Mouse (Mus musculus) layer of hippocampus, postnatal 36 days (tissue): ENCODE measurements around the gene Arrb1. TPM values are rescaled to one million over a fixed set of nuclear protein-coding genes. Genes with fewer than 3 reads are reported as not detected.

Source experiments
- DNase-seq, 2 experiments: peaks; one replicate each; pipeline ENCODE4 v3.0.0; 2022
- total RNA-seq, 2 experiments: library from RNA; stranded (reverse); gene quantifications; 2 replicates each; pipeline ENCODE4 v1.2.3; 2021

Gene Arrb1
- total RNA-seq, 2 experiments from 2014 or later: 131 to 145 TPM

GRCm38 (mm10) chr7:99538421-99538820 lies 3.2 kb downstream of the Arrb1 start:
- DNase-seq: no peak

GRCm38 (mm10) chr7:99539201-99539891 lies 4.1 kb downstream of the Arrb1 start:
- DNase-seq: peak in 1 of 2 experiments; percentile 61

- DNase-seq: no peak
These were observed 4.8 kb downstream of the Arrb1 start for GRCm38 (mm10) chr7:99540016-99540415.

GRCm38 (mm10) chr7:99541204-99541603 lies 5.9 kb downstream of the Arrb1 start:
- no peak for DNase-seq

GRCm38 (mm10) chr7:99544272-99544671 lies 9.0 kb downstream of the Arrb1 start:
- peak in 1 of 2 experiments; percentile 59 for DNase-seq

GRCm38 (mm10) chr7:99545885-99546745 lies 10.8 kb downstream of the Arrb1 start:
- peak; percentile 53 to 57 for DNase-seq

GRCm38 (mm10) chr7:99547584-99548487 lies 12.6 kb downstream of the Arrb1 start:
- DNase-seq: no peak

- DNase-seq: no peak
These were observed 14.4 kb downstream of the Arrb1 start for GRCm38 (mm10) chr7:99549668-99550067.

- no peak for DNase-seq
These were observed 16.4 kb downstream of the Arrb1 start for GRCm38 (mm10) chr7:99551623-99552022.

- no peak for DNase-seq
These were observed 18.1 kb downstream of the Arrb1 start for GRCm38 (mm10) chr7:99553222-99553884.

GRCm38 (mm10) chr7:99553885-99554269 lies 18.6 kb downstream of the Arrb1 start:
- no peak for DNase-seq

- peak; percentile 77 to 78 for DNase-seq
These were observed 20.6 kb downstream of the Arrb1 start for GRCm38 (mm10) chr7:99555862-99556261.

- DNase-seq: no peak
These were observed 23.8 kb downstream of the Arrb1 start for GRCm38 (mm10) chr7:99559091-99559490.

GRCm38 (mm10) chr7:99562478-99562877 lies 27.2 kb downstream of the Arrb1 start:
- peak in 1 of 2 experiments; percentile 49 for DNase-seq

GRCm38 (mm10) chr7:99563224-99563623 lies 28.0 kb downstream of the Arrb1 start:
- DNase-seq: no peak

- DNase-seq: no peak
These were observed 30.1 kb downstream of the Arrb1 start for GRCm38 (mm10) chr7:99565325-99565881.

- DNase-seq: no peak
These were observed 35.4 kb downstream of the Arrb1 start for GRCm38 (mm10) chr7:99570680-99571079.

- no peak for DNase-seq
These were observed 37.7 kb downstream of the Arrb1 start for GRCm38 (mm10) chr7:99572931-99573330.

GRCm38 (mm10) chr7:99573351-99573750 lies 38.1 kb downstream of the Arrb1 start:
- no peak for DNase-seq

- no peak for DNase-seq
These were observed 43.0 kb downstream of the Arrb1 start for GRCm38 (mm10) chr7:99578246-99578645.

- DNase-seq: peak in 1 of 2 experiments; percentile 38
These were observed 44.4 kb downstream of the Arrb1 start for GRCm38 (mm10) chr7:99579491-99580190.
